Mouse (Mus musculus) limb, embryonic 15.5 days (tissue): Measurements from ENCODE around the gene Capn5. TPM values are rescaled to one million over a fixed set of nuclear protein-coding genes. Genes with fewer than 3 reads are reported as not detected.

Experiments
- ATAC-seq: fragments of 200-750 bp; cut with Nextera tagmentation; 2 replicates; pipeline ENCODE4 v1.8.0; 2017; ENCODE audit warnings: low read depth, moderate TSS enrichment; ENCODE audit not compliant: insufficient number of reproducible peaks, low FRiP score, low TSS enrichment
- H3K27ac ChIP-seq: fragments of 300-500 bp; sonication (generic); 2 replicates; pipeline ENCODE4 v1.5.1; 2015; ENCODE audit warnings: moderate library complexity, mild to moderate bottlenecking, inconsistent platforms
- H3K27me3 ChIP-seq: fragments of 300-500 bp; sonication (generic); 2 replicates; pipeline ENCODE4 v1.6.1; 2015; ENCODE audit warnings: inconsistent platforms
- H3K36me3 ChIP-seq: fragments of 300-500 bp; sonication (generic); 2 replicates; pipeline ENCODE4 v1.6.1; 2015; ENCODE audit warnings: inconsistent platforms
- H3K4me1 ChIP-seq: fragments of 300-500 bp; sonication (generic); 2 replicates; pipeline ENCODE4 v1.6.1; 2015; ENCODE audit warnings: inconsistent platforms
- H3K4me2 ChIP-seq: fragments of 300-500 bp; sonication (generic); 2 replicates; pipeline ENCODE4 v1.6.1; 2015; ENCODE audit warnings: mild to moderate bottlenecking, inconsistent platforms
- H3K4me3 ChIP-seq: fragments of 300-500 bp; sonication (generic); 2 replicates; pipeline ENCODE4 v1.5.1; 2015; ENCODE audit warnings: mild to moderate bottlenecking, inconsistent platforms
- H3K9ac ChIP-seq: fragments of 300-500 bp; sonication (generic); 2 replicates; pipeline ENCODE4 v1.6.1; 2015; ENCODE audit warnings: inconsistent platforms
- H3K9me3 ChIP-seq: fragments of 300-500 bp; sonication (generic); 2 replicates; pipeline ENCODE4 v1.6.1; 2016; ENCODE audit warnings: inconsistent platforms
- WGBS: fragments of 180-500 bp; shearing (Covaris S2); methylation state at CpG from one replicate; pipeline ENCODE4 v1.1.7; 2015; 5-methylcytosine and 5-hydroxymethylcytosine counted together
- polyA plus RNA-seq: library from polyadenylated mRNA; unstranded; fragments of >200 nt; fragmentation: Nextera tagmentation; extraction: Ambion mirVana; gene quantifications from 2 replicates; pipeline ENCODE4 v1.2.1, GENCODE M21; 2015

Gene Capn5
- polyA plus RNA-seq, 1 experiment from 2014 or later, result 10.1 TPM

- Histone ChIP-seq H3K4me2 (no peak overlapping the region), H3K36me3 (0 out of 2 replicates have a peak, but pooled peaks cover 3% of the 10 kb centered on the region), H3K27me3 (no peaks in the 10 kb centered on the region), H3K27ac (no peak overlapping the region), H3K4me1 (no peaks in the 10 kb centered on the region), H3K4me3 (no peak overlapping the region), H3K9me3 (no peaks in the 10 kb centered on the region), H3K9ac (no peak overlapping the region)
- whole genome bisulfite sequencing, result 32% methylated on average over 5 of the region's 5 CpGs
- ATAC-seq, result no peak
These were observed 106.5 kb downstream of the Capn5 start for GRCm38 (mm10) chr7:98071620-98072019.

Other genes with a start within 250 kb of the Capn5 start
- gene Myo7a, start 58.8 kb downstream of the Capn5 start, polyA plus RNA-seq, result 8.0 and 8.1 TPM in 2 replicates
- 0.18 and 0.45 TPM in 2 replicates for gene Omp, start 32.8 kb downstream of the Capn5 start, polyA plus RNA-seq
- 0.16 TPM in 1 of 2 replicates, not detected in the other for gene B3gnt6, start 21.2 kb upstream of the Capn5 start, polyA plus RNA-seq
- 47.2 and 48.3 TPM in 2 replicates for gene Acer3, start 142.9 kb upstream of the Capn5 start, polyA plus RNA-seq
- 20.7 and 21.6 TPM in 2 replicates for gene Tsku, start 183.1 kb upstream of the Capn5 start, polyA plus RNA-seq